12 mouse cellular contexts compared by ENCODE assay signal in the genomic region with DNA sequence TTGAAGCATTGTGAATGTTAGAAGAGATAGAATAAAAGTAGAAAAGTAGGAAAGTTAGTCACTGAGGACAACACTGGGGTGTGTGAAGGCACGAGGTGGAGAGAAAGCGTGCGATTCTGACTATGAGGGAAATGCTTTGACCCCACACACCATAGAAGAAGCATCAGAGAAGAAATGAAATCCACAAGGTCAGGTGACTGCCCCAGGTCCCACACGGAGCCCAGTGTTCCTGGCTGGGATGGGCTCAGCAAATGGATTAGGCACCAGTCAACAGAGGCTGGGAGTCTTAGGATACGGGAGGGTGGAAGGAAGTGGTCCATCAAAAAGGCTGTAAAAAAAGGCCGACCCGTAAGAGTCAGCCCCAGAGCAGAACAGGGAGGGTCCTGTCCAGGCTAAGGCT. TPM values are rescaled to one million over a fixed set of nuclear protein-coding genes. Genes with fewer than 3 reads are reported as not detected.
DNase-seq lines count a peak whose midpoint lies in the region; ATAC-seq and TF ChIP-seq lines count a peak whose summit lies in the region.
"Had no signal": no experiment of that assay in that cellular context is flagged by ENCODE, and none has a peak within 500 bp of the region (broad histone marks: within the 10 kb centered on the region; RNA-seq: fewer than 3 reads in every experiment).

No protein-coding gene starts in this region.

- no peak for DNase-seq in hindbrain, embryonic 10.5 days (ENCODE audit: low spot score)
- no peak for DNase-seq in lung, postnatal 14 days
- DNase-seq in limb, embryonic 14.5 days (ENCODE audit: low spot score), result no peak
- DNase-seq: kidney, postnatal 36 days; right cerebral cortex, adult 18-20 months had no signal

- no peaks in the 10 kb centered on the region for H3K9me3 ChIP-seq in hindbrain, embryonic 10.5 days
- no peaks in the 10 kb centered on the region for H3K9me3 ChIP-seq in hindbrain, embryonic 12.5 days (replicated peaks)
- H3K9me3 ChIP-seq in lung, embryonic 15.5 days, result no peaks in the 10 kb centered on the region
- H3K9me3 ChIP-seq in limb, embryonic 14.5 days (ENCODE audit: control insufficient read depth, low read length), result no peaks in the 10 kb centered on the region
- H3K9me3 ChIP-seq: forebrain, embryonic 13.5 days had no signal

- no peak overlapping the region for H3K4me3 ChIP-seq in hindbrain, embryonic 10.5 days
- H3K4me3 ChIP-seq in hindbrain, embryonic 12.5 days, result no peak overlapping the region
- 0 out of 2 replicates have a peak overlapping the region, but pooled peaks have one; percentile 1 for H3K4me3 ChIP-seq in lung, embryonic 15.5 days
- H3K4me3 ChIP-seq in bone marrow macrophage, adult 2 months (ENCODE audit: insufficient read depth, low read length), result peak overlapping the region; percentile 35
- H3K4me3 ChIP-seq in limb, embryonic 14.5 days (replicated peaks; ENCODE audit: low read length), result no peak overlapping the region
- H3K4me3 ChIP-seq: forebrain, embryonic 13.5 days; myocyte had no signal

- no peak overlapping the region for H3K9ac ChIP-seq in hindbrain, embryonic 12.5 days
- no peak overlapping the region for H3K9ac ChIP-seq in lung, embryonic 15.5 days
- H3K9ac ChIP-seq in limb, embryonic 14.5 days (ENCODE audit: low read depth, low read length, severe bottlenecking), result no peak overlapping the region
- H3K9ac ChIP-seq: forebrain, embryonic 13.5 days had no signal

- ATAC-seq in hindbrain, embryonic 12.5 days (ENCODE audit: low FRiP score), result no peak
- no peak for ATAC-seq in lung, embryonic 15.5 days (ENCODE audit: borderline replicate concordance, extremely low read depth, low FRiP score, low TSS enrichment)
- ATAC-seq in limb, embryonic 14.5 days (ENCODE audit: low FRiP score, low read depth), result no peak
- no peak for ATAC-seq in megakaryocyte progenitor cell, adult 5-6 weeks (replicated peaks; ENCODE audit: poor library complexity)
- ATAC-seq in activated CD4-positive, CD25-positive, alpha-beta regulatory T cell, adult 4 months, result no peak
- ATAC-seq: forebrain, embryonic 13.5 days had no signal

- TF ChIP-seq POLR2A in bone marrow macrophage, adult 2 months (IDR thresholded peaks at IDR 0.05; ENCODE audit: borderline replicate concordance, low read depth, low read length), result no peak
- TF ChIP-seq POLR2A in limb, embryonic 14.5 days (IDR thresholded peaks at IDR 0.05; ENCODE audit: borderline replicate concordance, extremely low read depth, insufficient read depth, insufficient read length), result no peak

- peaks cover 27% of the 10 kb centered on the region for H3K4me1 ChIP-seq in hindbrain, embryonic 10.5 days (replicated peaks)
- peaks cover 12% of the 10 kb centered on the region; the same call in 1 of the 2 replicates for H3K4me1 ChIP-seq in hindbrain, embryonic 12.5 days
- peaks cover 5% of the 10 kb centered on the region; the same call in 1 of the 2 replicates for H3K4me1 ChIP-seq in lung, embryonic 15.5 days
- H3K4me1 ChIP-seq in bone marrow macrophage, adult 2 months (ENCODE audit: control insufficient read depth, insufficient read depth, low read length), result peaks cover 78% of the 10 kb centered on the region
- no peaks in the 10 kb centered on the region for H3K4me1 ChIP-seq in limb, embryonic 14.5 days (ENCODE audit: control insufficient read depth, insufficient read depth, low read length)
- H3K4me1 ChIP-seq: forebrain, embryonic 13.5 days had no signal

- 89% methylated on average over 7 of the region's 7 CpGs for WGBS in hindbrain, embryonic 10.5 days
- WGBS in hindbrain, embryonic 12.5 days, result 87% methylated on average over 7 of the region's 7 CpGs
- 67% methylated on average over 7 of the region's 7 CpGs for WGBS in lung, embryonic 15.5 days
- 58% methylated on average over 7 of the region's 7 CpGs for WGBS in limb, embryonic 14.5 days

- no peak for TF ChIP-seq CTCF in bone marrow macrophage, adult 2 months (IDR thresholded peaks at IDR 0.05; ENCODE audit: low read depth, low read length)

- H3K36me3 ChIP-seq in hindbrain, embryonic 10.5 days, result peaks cover 39% of the 10 kb centered on the region
- H3K36me3 ChIP-seq in hindbrain, embryonic 12.5 days, result no peaks in the 10 kb centered on the region
- no peaks in the 10 kb centered on the region for H3K36me3 ChIP-seq in lung, embryonic 15.5 days
- no peaks in the 10 kb centered on the region for H3K36me3 ChIP-seq in limb, embryonic 14.5 days (ENCODE audit: control insufficient read depth, insufficient read depth, low read length)

- 0 out of 2 replicates have a peak overlapping the region, but pooled peaks have one; percentile 18 for H3K27ac ChIP-seq in hindbrain, embryonic 10.5 days
- no peak overlapping the region for H3K27ac ChIP-seq in hindbrain, embryonic 12.5 days
- peak overlapping the region; percentile 83 for H3K27ac ChIP-seq in lung, embryonic 15.5 days
- peak overlapping the region; percentile 94 for H3K27ac ChIP-seq in bone marrow macrophage, adult 2 months (ENCODE audit: insufficient read depth, low read depth, low read length)
- H3K27ac ChIP-seq in limb, embryonic 14.5 days (replicated peaks; ENCODE audit: low read depth, low read length), result 0 out of 2 replicates have a peak overlapping the region, but pooled peaks have one; percentile 16
- H3K27ac ChIP-seq: forebrain, embryonic 13.5 days had no signal

- H3K4me2 ChIP-seq in hindbrain, embryonic 12.5 days (replicated peaks), result no peak overlapping the region
- H3K4me2 ChIP-seq in lung, embryonic 15.5 days, result peak overlapping the region; percentile 16; the same call in 1 of the 2 replicates
- H3K4me2 ChIP-seq in limb, embryonic 14.5 days (replicated peaks; ENCODE audit: low read depth, low read length, severe bottlenecking), result no peak overlapping the region
- H3K4me2 ChIP-seq: forebrain, embryonic 13.5 days had no signal

- no peaks in the 10 kb centered on the region for H3K27me3 ChIP-seq in hindbrain, embryonic 10.5 days (ENCODE audit: insufficient read depth, poor library complexity, severe bottlenecking)
- H3K27me3 ChIP-seq in hindbrain, embryonic 12.5 days, result no peaks in the 10 kb centered on the region
- no peaks in the 10 kb centered on the region for H3K27me3 ChIP-seq in lung, embryonic 15.5 days
- H3K27me3 ChIP-seq in limb, embryonic 14.5 days (ENCODE audit: control insufficient read depth, insufficient read depth, low read length), result no peaks in the 10 kb centered on the region
- H3K27me3 ChIP-seq: forebrain, embryonic 13.5 days had no signal

RNA-seq across cellular contexts. Expression of a gene that starts 9.6 kb away (rescaled TPM):
- 28.6 and 33.5 TPM in 2 replicates for polyA plus RNA-seq in hindbrain, embryonic 10.5 days (2016; fragmentation: Nextera tagmentation; extraction: Ambion mirVana)
- 29.2 and 30.9 TPM in 2 replicates for polyA plus RNA-seq in hindbrain, embryonic 12.5 days (2016; fragmentation: Nextera tagmentation; extraction: Ambion mirVana)
- 11.9 and 13.5 TPM in 2 replicates for polyA plus RNA-seq in lung, embryonic 15.5 days (2015; fragmentation: Nextera tagmentation; extraction: Ambion mirVana)
- 136 and 155 TPM in 2 replicates for polyA plus RNA-seq in bone marrow macrophage, adult 2 months (2012; ENCODE audit: insufficient read depth, insufficient read length, missing spikeins)
- 12.6 and 13.2 TPM in 2 replicates for polyA plus RNA-seq in limb, embryonic 14.5 days (2012; rRNA removed)
- polyA plus RNA-seq in limb, embryonic 14.5 days (2014; fragmentation: Nextera tagmentation; extraction: Ambion mirVana), result 14.6 and 15.1 TPM in 2 replicates
- total RNA-seq in megakaryocyte progenitor cell, adult 5-6 weeks (2015), result 32.9 and 42.8 TPM in 2 replicates
- 65.5 and 71.5 TPM in 2 replicates for total RNA-seq in megakaryocyte progenitor cell, adult 5-6 weeks (2017)
- 10 to 100 TPM; 59.8 to 83.1 TPM for polyA plus RNA-seq in activated CD4-positive, CD25-positive, alpha-beta regulatory T cell, adult 4 months (2017; shearing (Covaris generic))

Comparison
In these comparisons a context has a peak if more than half of its experiments do, and no peak if none do; other contexts are left out.
1. H3K4me3 ChIP-seq: peak in lung, embryonic 15.5 days (single experiment) and bone marrow macrophage, adult 2 months (single experiment); none in hindbrain, embryonic 10.5 days (single experiment), hindbrain, embryonic 12.5 days (single experiment) and limb, embryonic 14.5 days (single experiment).